Mouse (Mus musculus) cerebellum, adult 2 months (tissue): Measurements from ENCODE around the gene Lmnb2.

Experiments
- CTCF ChIP-seq: fragments of 200-500 bp; IDR thresholded peaks from 2 replicates; pipeline ENCODE4 v1.5.1; 2011; ENCODE audit warnings: low read depth, mild to moderate bottlenecking, control low read depth, low read length, moderate library complexity, borderline replicate concordance; ENCODE audit not compliant: insufficient read depth
- POLR2A ChIP-seq: fragments of 200-500 bp; IDR thresholded peaks from 2 replicates; pipeline ENCODE4 v1.6.1; 2011; ENCODE audit warnings: low read length, control low read depth, borderline replicate concordance; ENCODE audit not compliant: insufficient read depth

DNA sequence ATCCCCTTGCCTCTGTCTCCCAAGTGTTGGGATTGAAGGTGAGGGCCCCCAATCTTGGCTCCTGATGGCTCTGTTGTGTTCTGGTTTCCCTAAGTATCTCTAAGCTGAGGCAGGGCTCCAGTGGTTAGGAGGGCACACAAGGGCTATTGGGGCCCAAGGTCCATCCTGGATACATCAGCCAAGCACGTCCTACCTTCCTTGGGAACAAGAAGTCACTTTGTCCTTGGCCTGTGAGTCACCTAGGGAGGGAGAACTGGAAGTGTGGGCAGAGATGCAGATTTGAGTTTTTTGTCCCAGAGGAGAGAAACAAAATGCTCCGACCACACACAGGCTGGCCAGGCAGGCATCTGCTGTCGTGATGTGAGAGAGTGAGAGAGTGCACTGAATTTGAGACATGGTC lies 31.0 kb upstream of the Lmnb2 start:
- TF ChIP-seq POLR2A = no peak
- TF ChIP-seq CTCF = no peak
